Mouse (Mus musculus) spleen, postnatal 4 days (tissue): ENCODE measurements around the gene Hist1h2bl.

ENCODE experiments used
- DNase-seq, 2 experiments: peaks; one replicate each; pipeline ENCODE4 v3.0.0; 2022; ENCODE audit warnings: low spot score in 2 of 2

The Hist1h2bl gene

GRCm38 (mm10) chr13:21715864-21716539, at the start of gene Hist1h2bl, which contains the start of gene Hist1h2ai:
Hist1h2bl (minus strand) TSS chr13:21716143.
Hist1h2ai (plus strand) TSS chr13:21716422.
- DNase-seq = peak; percentile 87 to 92

DNA sequence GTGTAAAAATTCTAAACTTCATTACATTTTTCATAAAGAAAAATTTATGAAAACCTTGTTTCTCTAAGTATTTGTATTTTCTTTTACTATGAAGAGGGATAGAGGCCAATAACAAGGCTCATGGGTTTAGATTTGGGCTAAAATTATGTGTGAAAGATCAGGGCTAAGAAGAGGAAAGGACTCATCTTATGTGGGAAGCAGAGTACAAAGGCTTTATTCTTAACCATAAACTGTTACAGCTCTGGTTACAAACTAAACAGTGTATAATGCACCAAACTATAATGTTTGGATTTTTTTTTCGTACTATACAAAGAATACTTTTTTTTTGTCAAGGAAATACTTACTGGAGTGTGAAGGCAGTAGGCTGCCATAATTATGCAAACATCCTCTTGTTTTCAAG, 39.8 kb upstream of the Hist1h2bl start:
- DNase-seq = no peak

DNA sequence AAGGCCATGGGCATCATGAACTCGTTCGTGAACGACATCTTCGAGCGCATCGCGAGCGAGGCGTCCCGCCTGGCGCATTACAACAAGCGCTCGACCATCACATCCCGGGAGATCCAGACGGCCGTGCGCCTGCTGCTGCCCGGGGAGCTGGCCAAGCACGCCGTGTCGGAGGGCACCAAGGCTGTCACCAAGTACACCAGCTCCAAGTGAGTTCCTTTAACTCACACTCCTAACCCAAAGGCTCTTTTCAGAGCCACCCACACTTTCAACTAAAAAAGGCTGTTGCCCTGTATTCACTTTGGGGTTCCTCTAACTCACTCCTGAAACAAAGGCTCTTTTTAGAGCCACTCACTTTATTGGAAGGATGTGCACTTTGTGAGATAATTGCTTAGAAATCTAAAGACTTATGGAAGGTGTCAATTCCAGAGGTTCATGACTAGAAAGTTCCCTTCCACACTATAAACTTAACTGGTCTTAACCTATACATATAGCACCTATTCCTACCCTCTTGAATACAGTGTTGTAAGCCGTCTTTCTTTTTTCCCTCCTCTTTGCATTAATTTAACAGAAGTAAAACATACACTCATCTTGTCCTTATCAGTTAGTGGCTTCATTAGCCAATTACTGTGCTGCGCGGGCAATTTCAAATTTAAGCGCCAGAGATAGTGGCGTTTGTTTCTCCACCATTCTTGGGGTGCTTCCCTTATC, 38.5 kb upstream of the Hist1h2bl start:
- peak; percentile 74 to 82 for DNase-seq

DNA sequence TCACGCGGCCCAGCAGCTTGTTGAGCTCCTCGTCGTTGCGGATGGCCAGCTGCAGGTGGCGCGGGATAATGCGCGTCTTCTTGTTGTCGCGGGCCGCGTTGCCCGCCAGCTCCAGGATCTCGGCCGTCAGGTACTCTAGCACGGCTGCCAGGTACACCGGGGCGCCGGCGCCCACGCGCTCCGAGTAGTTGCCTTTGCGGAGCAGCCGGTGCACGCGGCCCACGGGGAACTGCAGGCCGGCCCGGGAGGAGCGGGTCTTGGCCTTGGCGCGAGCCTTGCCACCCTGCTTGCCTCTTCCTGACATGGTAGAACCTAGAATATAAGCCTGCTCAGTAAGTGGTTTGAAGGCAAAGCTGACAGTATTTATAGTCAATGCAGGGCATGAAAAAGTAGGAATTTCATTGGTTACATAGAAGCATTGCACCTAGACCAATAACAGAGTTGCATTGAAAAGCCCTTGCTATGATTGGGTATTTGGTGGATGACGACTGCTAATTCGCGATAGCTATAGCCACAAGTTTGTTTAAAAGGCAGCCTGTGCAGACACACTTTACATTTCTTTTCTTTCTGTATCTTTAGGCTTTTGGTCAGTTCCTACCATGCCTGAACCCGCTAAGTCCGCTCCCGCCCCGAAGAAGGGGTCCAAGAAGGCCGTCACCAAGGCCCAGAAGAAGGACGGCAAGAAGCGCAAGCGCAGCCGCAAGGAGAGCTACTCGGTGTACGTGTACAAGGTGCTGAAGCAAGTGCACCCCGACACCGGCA, 37.8 kb upstream of the Hist1h2bl start, which contains the start of the genes Hist1h2ak and Hist1h2bn:
Gene Hist1h2ak (minus strand): TSS at position 304 of the 762 bp plus-strand sequence.
Gene Hist1h2bn (plus strand): TSS at position 600 of the 762 bp plus-strand sequence.
- DNase-seq = peak; percentile 86 to 92

- DNase-seq = no peak
These were observed 37.1 kb upstream of the Hist1h2bl start for GRCm38 (mm10) chr13:21753051-21753523.

- DNase-seq = peak in 1 of 2 experiments; percentile 32
These were observed 36.4 kb upstream of the Hist1h2bl start for GRCm38 (mm10) chr13:21752356-21752755.

GRCm38 (mm10) chr13:21751827-21752226, 35.9 kb upstream of the Hist1h2bl start:
- DNase-seq = no peak

DNA sequence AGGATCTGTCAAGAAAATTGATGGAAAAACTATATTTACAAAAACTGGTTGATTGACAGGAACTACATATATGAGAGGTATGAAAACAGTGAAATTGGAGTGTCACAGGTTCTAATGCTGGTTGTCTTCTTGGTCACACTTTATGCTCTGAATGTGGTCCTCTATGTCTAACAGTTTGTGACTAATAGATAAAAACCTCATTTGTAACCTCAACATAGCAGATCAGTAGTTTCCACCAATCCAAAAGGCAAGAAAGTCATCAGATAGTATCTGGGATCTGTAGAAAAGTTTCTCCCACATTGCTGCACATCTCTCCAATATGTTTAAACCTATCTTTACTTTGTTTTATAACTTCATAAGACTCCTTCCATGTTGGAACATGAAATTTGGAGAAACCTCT, 35.5 kb upstream of the Hist1h2bl start:
- DNase-seq = no peak

GRCm38 (mm10) chr13:21750159-21751017, 34.4 kb upstream of the Hist1h2bl start, which contains the start of gene Hist1h4k:
Hist1h4k (minus strand) TSS chr13:21750505.
- peak; percentile 96 to 98 for DNase-seq

DNA sequence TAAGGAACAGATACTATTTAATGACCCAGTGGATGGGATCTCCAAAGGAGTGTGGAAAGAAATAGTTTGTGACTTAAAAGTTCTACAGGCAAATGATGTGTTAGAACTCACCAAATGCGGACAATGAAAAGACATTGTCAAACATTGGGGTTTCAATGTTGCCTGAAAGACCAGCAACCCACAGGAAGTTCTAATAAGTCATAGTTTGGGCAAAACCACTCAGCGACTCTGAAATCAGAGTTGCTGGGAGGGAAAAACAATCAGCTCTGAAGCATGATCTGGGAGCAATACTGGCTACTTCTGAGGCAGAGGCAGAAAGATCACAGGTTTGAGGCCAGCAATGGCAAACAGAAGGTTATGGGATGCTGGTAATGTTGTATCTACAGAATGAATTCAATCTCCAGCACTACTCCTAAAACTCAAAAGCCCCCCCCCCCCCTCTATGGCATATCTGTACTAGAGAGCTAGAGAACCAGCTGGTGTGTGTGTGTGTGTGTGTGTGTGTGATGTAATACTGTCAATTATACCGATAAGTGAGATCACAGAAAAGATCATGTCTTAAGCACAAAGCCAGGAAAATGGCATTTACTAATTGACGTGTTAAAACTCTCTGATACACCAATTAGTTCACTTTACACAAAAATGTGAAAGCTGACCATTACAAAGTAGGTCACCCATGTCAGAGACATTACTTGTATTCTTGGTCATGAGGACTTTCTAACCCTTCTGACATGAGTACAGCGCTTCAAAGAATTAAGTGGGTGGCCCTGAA, 33.6 kb upstream of the Hist1h2bl start:
- DNase-seq = peak in 1 of 2 experiments; percentile 24

DNA sequence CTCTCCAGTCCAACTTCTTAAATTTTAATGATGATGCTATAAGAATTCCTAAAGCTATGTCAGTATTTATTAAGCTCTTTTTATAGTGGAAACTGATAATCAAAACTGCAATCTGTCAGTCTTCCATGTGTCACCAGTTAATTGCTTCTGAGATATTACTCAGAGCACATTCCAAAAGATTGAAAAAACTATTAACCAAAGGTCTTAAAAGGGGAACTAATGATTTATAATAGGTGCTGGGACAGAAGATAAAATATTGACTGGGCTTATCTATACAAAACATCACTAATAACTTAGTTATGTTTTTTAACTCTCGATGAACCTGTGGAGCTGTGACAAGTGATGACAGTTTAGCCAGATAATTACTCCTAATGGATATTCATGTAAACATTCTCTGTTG, 29.1 kb upstream of the Hist1h2bl start:
- DNase-seq = no peak

DNA sequence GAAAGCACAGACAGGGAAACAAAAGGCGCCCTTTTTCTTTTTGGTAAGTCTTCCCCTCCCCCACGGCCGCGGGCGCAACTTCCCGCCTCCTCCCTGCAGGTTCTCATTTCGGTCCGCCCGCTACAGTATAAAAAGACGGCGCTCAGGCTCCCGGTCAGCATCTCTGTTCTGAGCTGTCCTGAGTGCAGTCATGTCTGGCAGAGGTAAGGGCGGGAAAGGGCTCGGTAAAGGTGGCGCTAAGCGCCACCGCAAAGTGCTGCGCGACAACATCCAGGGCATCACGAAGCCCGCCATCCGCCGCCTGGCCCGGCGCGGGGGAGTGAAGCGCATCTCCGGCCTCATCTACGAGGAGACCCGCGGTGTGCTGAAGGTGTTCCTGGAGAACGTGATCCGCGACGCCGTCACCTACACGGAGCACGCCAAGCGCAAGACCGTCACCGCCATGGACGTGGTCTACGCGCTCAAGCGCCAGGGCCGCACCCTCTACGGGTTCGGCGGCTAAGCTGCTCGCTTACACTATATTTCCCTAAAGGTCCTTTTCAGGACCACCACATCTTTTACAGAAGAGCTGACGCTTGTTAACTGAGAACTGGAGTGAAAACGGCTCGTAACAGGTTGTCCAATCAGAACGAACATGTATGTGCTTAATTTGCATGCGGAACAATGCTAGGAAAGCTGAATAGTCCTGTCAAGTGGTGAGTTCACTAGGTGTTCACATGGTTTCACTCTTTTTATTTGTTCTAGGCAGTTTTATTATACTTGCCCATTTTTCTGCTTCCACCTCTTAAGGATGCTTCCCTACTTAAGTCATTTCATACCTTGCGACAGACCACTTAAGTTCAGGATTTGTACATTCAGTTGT, 19.2 kb upstream of the Hist1h2bl start, which contains the start of gene Hist1h4j:
Gene Hist1h4j (plus strand): TSS at position 159 of the 862 bp plus-strand sequence.
- DNase-seq = peak; percentile 87 to 92

GRCm38 (mm10) chr13:21734010-21734905, 18.3 kb upstream of the Hist1h2bl start:
- DNase-seq = peak; percentile 80 to 88

DNA sequence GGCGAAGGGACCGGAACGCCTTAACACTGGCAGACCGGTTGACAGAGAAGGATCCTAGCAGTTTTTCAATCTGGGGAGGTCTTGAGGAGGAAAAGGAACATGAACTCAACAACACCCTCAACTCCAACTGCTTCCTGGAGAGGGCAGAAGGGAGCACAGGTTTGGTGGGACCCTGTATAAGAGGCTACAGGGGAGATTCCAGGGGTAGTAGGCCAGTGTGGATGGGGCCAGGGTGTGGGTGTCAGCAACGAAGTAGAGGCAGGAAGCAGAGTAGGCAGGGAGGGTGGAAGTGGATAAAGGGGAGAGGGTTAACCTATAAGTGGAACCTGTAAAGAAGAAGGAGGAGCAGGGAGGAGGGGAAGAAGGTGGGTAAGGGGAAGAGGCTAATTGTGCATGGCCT, 17.5 kb upstream of the Hist1h2bl start:
- peak in 1 of 2 experiments; percentile 61 for DNase-seq

GRCm38 (mm10) chr13:21729544-21729943, 13.6 kb upstream of the Hist1h2bl start:
- no peak for DNase-seq

- DNase-seq = no peak
These were observed 12.1 kb upstream of the Hist1h2bl start for GRCm38 (mm10) chr13:21727948-21728572.

- no peak for DNase-seq
These were observed 7.3 kb upstream of the Hist1h2bl start for GRCm38 (mm10) chr13:21722993-21723836.
